Mouse (Mus musculus) kidney, adult 18-20 months (tissue): ENCODE data around the gene Pias4.
A peak's percentile ranks its signal among the peaks of the same experiment; 100 is the strongest.
"Not testable (repeated sequence)": the region's sequence is repeated elsewhere in the genome, so short reads cannot be mapped to it uniquely, and the experiment has no call there.

Experiments used
- DNase-seq: peaks from one replicate; pipeline ENCODE4 v3.0.0; 2021

Pias4 gene

DNA sequence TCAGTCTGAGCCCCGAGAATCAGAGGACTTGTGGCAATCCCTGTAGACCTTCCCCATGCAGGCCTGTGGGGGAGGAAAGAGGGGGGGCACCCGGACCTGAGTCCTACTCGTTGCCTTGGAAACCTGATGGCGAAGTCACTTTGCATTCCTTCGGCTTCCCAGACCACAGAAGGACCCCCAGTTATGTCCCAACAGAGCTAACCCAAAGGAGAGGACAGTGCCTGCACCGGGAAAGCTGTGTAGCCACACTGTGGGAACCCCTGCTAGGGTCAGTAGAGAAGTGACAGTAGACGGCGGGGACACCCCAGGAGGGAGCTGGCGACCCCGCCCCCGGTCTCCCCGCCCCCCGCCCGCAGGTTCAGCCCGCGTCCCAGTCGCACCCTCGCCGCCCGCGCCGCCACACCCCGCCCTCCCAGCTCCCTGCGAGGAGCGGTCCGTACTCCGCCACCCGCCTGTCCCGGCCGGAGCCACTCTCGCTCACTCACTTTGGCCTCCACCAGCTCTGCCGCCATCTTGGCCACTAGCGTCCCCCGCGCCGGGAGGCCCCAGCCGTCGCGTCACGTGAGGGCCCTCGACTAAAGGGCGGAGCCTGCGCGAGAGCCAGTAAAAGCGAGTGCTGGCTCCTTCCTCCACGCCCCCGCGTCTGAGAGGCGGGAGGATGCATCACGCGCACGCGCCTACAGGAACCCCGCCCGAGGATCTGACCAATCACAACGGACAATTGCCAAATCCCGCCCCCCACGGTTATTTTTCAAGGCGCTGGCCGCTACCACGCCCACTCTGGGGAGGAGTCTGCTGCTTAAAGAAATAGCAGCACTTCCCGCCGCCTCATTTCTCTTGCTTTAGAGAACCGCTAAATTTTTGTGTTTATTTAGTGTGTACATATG, at the start of gene Pias4:
Pias4 (minus strand) TSS at position 724 of the 887 bp plus-strand sequence.
- DNase-seq = peak; percentile 100

DNA sequence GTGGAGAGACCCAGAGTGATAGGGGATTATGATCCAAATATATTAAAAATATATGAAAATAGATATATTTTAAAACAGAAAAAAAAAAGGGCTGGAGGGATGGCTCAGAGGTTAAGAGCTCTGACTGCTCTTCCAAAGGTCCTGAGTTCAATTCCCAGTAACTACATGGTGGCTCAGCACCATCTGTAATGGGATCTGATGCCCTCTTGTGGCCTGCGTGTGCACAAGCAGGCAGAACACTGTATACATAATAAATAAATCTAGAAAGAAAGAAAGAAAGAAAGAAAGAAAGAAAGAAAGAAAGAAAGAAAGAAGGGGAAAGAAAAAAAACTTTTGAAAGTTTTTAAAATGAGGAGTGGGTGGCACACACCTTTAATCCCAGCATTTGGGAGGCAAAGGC, 49.5 kb upstream of the Pias4 start:
- not testable (repeated sequence) for DNase-seq

GRCm38 (mm10) chr10:81216810-81217209, 49.1 kb upstream of the Pias4 start:
- DNase-seq = no peak

DNA sequence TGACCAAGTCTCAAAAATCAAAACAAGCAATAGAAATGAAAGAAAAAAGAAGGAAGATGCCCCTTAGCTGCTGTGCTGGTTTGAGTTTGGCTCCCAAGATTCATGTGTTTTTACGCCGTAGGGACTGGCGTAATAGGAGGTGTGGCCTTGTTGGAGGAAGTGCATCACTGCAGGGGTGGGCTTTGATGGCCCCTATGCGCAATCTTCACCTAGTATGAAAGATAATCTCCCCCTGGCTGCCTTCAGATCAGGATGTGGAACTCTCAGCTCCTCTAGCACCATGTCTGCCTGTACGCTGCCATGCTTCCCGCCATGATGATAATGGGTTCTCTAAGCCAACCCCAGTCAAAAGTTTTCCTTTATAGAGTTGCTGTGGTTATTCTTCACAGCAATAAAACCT, 48.5 kb upstream of the Pias4 start:
- DNase-seq = no peak

GRCm38 (mm10) chr10:81210154-81210553, 42.4 kb upstream of the Pias4 start:
- DNase-seq = no peak

- no peak for DNase-seq
Observed at GRCm38 (mm10) chr10:81204137-81204536, 36.4 kb upstream of the Pias4 start.

- no peak for DNase-seq
Observed at GRCm38 (mm10) chr10:81202978-81203720, 35.4 kb upstream of the Pias4 start.

DNA sequence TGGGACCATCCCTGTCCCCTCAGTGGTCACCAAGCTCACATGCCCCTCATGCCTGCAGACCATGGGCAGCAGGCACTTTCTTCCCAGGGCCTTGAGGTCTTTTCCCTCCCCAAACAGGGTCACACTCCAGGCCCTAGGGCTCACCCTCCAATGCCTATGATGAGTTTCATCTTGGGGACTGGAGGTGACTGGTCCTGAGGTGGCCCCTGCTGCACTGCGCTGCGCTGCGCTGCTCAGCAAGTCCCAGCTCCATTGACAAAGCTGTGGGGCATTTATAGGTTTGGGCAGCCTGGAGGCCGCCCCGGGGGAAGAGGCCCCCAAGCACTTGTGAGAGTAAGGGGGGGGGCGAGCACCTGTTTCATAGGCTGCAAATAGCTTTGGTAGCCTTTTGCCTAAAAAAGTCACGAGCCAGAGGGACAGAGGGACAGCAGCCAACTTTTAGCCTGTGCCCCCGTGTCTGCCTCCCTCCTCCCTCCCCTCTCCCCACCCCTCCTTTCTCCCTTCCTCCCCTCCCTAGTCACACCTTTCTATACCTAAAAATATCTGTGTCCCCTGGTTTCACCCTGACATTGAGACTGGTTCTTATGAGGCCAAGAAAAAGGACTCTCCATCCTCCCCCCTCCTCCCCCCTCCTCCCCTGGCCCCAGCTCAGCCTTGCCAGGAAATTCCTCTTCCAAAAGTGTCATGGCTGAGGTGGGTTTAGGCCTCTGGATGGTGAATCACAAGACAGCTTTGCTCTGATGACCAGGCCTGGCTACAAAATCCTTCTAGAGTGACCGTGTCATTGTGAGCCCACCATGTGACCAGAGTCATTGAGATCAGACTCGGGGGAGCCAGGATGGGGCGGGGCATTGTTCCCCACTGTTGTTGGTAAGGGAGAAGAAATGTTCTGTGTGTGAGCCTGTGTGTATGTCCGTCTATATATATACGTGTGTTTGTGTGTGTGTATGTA, 34.4 kb upstream of the Pias4 start, which contains the start of gene Nmrk2:
Nmrk2 (minus strand) TSS at position 245 of the 952 bp plus-strand sequence.
- no peak for DNase-seq

GRCm38 (mm10) chr10:81200605-81201287, 33.0 kb upstream of the Pias4 start:
- no peak for DNase-seq

DNA sequence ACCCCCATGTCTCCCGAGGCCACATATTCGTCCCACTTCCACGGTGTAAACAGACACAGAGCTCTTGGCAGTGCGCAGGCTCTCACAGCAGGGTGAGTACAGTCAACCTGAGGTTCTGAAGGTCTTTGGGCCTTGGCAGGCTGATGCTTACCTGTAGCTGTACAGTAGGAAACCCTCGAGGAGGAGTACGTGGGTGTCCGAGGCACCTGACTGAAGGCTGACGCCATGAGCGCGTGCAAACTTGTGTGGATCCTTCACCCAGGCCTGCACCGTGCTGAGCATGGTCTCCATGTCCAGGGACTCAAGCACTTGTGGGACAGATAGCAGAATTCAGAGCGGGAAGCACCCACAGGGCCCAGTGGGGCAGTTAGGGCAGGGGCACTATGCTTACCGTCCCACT, 32.4 kb upstream of the Pias4 start:
- DNase-seq = no peak

DNA sequence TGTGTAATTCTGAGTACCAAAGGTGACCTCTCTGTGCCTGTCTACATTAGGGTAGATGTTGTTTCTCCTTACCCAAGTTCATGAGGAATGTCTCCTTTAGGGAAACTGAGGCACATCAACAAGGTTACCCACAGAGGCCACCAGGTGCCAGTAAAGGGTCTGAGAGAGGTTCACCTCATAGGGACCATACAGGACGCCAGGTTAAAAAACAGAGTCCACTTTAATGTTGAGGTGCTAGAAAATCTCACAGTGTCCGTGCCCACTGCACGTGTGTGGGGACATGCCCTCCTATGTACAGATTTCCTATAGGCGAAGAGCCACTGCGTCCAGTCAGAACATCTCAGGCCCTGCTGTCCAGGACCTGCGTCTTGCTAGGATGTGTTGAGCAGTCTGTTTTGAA, 31.3 kb upstream of the Pias4 start:
- DNase-seq = no peak

- peak; percentile 69 for DNase-seq
Observed at GRCm38 (mm10) chr10:81198230-81198629, 30.5 kb upstream of the Pias4 start.

DNA sequence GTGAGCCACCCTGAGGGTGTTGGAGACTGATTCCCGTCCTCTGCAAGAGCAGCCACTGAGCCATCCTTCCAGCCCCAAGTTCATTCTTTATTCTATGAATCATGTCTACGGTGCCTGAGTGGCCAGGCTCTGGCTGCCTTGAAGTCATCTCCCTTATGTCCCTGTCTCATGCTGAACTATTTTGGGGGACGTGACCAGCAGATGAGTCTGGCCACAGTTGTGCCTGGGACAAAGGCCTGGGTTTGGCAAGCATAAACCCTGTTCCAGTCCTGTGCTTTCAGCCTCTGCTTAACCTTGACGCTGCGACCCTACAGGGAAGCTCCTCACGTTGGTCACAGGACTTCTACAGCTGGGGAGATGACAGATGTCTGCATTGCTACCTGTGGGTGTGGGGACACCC, 29.6 kb upstream of the Pias4 start:
- no peak for DNase-seq

DNA sequence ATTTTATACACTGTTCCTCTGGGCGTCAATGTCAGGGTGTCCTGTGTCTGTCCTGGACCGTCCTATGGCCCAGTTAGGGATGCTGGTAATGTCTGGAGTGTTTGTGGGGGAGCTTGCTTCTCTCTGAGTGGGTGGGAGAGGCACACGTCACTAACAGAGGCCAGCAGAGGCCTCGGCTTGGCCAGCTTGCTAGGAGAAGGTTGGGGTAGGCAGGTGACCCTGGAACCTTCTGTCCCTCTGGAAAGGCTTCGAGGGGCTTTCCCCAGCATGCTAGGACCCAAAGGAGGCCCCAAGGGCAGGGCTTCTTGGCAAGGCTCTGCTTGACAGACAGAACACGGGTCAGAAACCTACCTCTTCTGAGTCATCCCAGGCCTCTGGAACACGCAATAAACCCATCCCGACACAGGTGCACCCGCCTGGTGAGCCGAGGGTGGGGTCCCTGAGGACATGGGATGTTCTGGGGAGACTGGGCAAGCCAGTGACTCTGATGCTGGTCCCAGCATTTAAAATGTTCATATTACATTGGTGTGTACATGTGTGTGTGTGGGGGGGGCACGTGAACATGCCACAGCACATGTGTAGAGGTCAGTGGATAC, 28.8 kb upstream of the Pias4 start:
- no peak for DNase-seq

DNA sequence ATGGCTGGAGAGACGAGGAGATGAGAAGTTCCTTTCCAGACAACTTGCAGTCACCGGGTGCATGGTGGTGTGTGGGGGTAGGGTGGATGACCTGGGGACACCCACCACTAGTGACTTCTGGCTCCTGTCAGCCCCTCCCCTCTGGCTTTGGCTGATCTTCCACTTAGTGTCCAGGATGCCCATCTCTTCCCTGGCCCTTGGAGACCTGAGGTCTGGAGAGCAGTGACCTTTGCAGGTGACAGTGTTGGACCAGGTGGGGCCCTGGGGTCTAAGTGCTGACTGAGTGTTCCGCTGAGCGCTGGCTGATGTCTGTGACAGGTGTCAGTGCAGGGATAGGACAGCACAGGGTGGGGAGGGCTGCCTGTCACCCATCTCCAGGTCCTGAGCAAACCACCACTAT, 27.6 kb upstream of the Pias4 start:
- DNase-seq = no peak

DNA sequence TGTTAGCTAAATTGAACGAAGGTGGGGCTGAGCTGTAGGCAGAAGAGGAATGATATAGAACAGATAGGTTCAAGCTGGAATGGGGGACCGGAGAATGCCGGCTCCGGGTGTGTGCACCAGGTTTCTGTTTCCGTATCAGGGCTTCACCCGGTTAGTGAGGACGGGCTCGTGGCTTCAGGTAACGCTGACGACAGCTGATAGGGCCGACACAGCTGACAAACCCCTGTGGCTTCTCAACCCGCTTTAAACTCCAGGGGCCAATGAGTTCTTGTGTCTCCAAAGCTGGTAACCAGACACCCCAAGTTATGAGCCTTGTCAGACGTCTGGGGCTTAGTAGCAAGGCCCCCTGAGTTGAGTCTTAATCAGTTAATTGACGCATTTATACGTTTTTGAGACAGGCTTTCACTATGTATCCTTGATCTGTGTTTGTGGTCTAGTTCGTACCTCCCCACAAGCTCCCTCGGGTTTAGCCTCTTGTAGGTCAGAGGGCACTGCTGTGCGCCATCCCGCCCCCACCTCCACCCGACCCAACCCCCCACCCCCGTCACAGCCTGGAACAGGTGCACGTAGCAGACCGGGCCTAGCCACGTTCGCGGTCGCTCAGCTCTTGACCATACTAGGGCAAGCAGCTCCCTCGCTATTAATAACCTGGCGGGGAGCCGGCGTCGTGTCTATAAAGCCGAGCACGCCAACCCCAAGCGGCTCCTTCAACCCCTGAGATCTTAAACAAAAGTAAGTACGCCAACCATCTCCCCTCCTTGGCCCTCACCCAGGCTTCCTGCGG, 26.5 kb upstream of the Pias4 start:
- DNase-seq = no peak

GRCm38 (mm10) chr10:81192968-81193501, 25.3 kb upstream of the Pias4 start:
- DNase-seq = peak; percentile 49

DNA sequence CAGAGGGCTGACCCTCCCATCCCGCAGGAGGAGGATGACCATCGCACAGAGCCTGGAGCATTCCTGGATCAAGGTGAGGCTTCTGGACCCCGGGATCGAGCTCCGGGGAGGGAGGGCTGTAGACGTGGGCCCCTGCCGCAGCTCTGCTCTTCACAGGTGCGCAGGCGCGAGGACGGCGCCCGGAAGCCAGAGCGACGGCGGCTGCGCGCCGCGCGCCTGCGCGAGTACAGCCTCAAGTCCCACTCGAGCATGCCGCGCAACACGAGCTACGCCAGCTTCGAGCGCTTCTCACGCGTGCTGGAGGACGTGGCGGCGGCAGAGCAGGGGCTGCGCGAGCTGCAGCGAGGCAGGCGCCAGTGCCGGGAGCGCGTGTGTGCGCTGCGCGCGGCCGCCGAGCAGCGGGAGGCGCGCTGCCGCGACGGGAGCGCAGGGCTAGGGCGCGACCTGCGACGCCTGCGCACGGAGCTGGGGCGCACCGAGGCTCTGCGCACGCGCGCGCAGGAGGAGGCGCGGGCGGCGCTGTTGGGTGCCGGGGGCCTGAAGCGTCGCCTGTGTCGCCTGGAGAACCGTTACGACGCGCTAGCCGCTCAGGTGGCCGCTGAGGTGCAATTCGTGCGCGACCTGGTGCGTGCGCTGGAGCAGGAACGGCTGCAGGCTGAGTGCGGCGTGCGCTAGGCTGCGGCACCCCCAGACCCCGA, 24.7 kb upstream of the Pias4 start:
- DNase-seq = peak; percentile 91

DNA sequence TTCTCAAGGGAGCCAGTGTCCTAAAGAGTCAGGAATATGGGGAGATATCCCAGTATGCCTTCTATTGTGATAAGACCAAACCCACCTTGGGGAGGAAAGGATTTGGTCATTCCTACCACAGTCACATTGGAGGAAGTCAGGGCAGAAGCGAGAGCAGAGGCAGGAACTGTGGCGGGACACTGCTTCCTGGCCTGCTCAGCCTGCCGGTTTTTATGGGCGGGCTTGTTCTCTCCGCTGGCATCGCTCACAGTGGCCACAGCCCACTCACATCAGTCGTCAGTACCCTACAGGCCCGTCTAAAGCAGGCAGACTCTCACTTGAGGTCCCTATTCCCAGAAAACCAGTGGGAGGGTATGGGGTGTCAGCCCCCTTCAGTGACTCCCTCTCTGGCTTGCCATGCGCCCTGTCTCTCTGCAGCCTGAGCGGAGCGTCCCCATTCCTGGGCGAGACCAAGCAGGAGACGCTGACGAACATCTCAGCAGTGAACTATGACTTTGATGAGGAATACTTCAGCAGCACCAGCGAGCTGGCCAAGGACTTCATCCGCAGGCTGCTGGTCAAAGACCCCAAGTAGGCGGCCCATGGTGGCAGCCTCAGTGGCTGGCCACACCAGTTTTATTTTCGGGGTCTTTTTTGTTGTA, 23.7 kb upstream of the Pias4 start:
- peak; percentile 9 for DNase-seq
